Mouse (Mus musculus): Measurements from ENCODE around the gene Atf3.

GRCm38 (mm10) chr1:191150924-191151605 lies 66.8 kb downstream of the Atf3 start:
- TF ChIP-seq EP300 (IDR thresholded peaks at IDR 0.05), result no peak
- no peak for TF ChIP-seq CTCF (IDR thresholded peaks at IDR 0.05)

Data from lung, postnatal 0 days (tissue).